Mouse (Mus musculus): ENCODE data around the gene Itgb1bp1.

- TF ChIP-seq CTCF (IDR thresholded peaks at IDR 0.05; ENCODE audit: extremely low read depth, insufficient read depth, low read length) (no peak), POLR2A (IDR thresholded peaks at IDR 0.05; ENCODE audit: extremely low read depth, insufficient read depth, low read length) (no peak)
Observed at GRCm38 (mm10) chr12:21324101-21324500, 38.0 kb upstream of the Itgb1bp1 start.
